Mouse (Mus musculus) spleen, postnatal 10 days (tissue): Measurements from ENCODE around the gene Stt3a.

Source experiments
- DNase-seq, 2 experiments: peaks; one replicate each; pipeline ENCODE4 v3.0.0; 2021 to 2022; ENCODE audit warnings: low spot score in 2 of 2

Stt3a gene

DNA sequence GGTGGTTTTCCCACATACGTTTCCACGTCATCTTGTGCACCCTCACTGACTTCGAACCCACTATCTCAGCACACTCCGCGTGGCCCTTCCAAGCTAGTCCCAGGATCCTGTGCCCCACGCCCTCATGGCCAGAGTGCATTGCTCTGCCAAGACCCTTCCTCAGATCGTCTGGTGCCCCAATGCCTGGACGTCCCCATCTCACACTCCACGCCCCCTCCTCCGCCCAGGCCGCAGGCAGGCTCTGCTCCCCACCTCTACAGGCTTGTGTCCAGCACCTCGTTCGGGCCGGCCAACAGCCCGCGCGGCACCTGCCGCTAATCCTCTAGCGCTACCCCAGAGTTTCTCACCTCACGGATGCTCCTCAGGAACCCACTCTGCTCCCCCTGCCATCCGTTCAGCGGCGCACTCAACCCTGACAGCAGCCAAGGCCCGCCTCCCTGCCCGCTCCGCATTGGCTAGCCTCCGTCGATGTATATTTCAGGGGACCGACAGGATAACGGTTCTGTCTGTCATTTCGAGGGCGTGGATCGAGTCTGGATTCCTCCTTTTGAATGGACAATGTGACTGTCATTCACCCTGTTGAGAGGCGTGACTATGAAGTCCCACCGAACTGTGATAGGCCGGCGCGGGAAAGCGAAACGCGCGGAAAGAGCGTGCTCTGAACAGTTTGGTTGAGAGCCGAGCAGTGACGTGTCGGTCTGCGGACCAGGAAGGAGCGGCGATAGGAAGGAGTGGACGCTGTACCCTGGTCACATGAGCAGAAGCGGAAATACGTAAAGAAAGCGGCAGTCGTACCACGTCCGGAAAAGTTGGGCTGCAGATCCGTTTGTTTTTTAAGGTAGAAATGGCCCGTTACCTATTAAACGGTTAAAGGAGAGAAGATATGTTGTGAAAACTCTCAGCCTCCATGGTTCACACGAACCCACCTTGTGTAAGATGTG, at the start of gene Stt3a:
Stt3a (minus strand) TSS at position 477 of the 941 bp plus-strand sequence.
- DNase-seq, result peak; percentile 89 to 98

DNA sequence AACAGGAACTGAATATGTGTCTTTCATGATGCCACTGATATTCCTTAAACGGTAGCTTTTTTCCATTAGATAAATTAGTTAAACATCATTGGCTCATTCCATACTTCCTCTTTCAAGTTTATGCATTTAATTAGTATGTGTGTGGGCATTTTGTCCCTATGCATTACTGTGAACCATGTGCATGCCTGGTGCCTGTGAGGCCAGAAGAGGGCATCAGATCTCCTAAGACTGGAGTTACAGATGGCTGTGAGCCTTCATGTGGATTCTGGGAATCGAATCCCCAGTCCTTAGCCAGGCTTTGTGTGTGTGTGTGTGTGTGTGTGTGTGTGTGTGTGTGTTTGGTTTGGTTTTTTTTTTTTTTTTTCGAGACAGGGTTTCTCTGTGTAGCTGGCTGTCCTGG, 47.0 kb upstream of the Stt3a start:
- no peak for DNase-seq

DNA sequence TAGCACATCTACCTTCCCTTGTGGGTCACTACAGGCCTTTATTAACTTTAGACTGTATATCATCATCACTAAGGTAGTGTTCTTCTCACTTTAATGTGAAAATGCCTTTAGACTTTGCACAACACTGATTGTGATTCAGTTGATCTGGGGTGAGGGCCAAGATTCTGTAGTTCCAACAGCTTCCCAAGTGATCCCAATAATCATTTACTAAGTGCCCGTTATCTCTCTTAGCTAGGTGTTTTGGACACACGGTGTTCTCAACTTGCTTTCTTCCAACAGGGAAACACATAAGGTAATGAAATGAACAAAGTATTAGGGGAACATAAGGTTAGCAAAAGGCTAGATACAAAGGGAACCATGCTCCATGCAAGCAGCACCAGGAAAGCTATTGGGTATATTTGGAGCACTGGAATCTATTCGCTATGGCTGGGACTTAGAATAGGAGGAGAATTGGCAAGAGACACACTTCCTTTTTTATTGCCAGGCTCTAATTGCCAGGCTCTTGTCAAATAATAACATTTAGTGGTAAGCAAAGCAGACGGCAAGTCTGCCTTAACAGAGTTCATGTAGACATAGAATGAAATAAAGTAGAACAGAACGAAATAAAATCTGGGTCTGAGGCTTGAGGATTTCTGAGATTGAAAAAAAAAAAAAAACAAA, 40.8 kb upstream of the Stt3a start:
- no peak for DNase-seq

DNA sequence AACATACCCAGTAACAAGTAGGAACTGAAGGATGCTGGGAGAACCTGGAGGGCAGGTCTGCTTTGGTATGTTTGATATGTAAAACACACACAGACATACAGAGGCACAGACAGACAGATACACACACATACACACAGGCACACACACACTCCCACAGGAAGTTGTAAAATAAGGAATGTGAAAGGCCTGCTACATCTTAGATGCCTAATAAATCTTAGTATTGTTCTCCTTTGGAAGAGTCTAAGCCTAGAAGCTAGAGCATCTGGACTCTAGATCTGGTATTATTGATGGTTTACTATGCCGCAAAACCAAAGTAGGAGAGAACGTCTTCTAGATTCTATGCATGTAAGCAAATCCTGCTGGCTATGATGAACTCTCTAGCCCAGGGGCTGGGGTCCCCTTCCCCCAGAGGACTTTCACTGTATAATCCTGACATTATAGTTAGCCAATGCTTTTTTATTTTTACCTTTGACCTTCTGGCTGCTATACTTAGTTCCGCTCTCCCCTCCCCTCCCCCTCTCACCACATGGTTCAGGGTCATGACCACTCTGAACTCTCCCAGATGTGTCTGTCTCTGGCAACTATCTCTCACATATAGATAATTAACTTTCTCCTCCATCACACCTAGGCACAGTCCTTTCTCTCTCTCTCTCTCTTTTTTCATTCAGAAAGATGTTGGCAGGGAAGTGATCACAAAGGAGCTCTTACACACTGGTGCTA, 37.9 kb upstream of the Stt3a start:
- DNase-seq, result no peak

DNA sequence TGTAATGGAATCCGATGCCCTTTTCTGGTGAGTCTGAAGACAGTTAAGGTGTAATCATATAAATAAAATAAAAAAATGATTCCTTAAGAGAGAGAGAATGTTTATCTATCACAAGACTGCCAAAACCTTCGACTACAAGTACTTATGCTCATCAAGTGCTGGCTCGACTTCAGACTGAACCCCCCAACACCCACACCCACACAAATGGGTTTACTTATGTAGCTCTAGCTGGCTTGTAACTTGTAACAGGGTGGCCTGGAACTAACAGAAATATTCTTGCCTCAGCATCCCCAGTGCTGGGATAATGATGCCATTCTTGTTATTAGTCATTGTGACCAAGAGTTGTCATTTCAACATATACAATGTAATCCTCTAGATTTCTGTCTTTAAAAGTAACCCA, 36.4 kb upstream of the Stt3a start:
- DNase-seq, result no peak

DNA sequence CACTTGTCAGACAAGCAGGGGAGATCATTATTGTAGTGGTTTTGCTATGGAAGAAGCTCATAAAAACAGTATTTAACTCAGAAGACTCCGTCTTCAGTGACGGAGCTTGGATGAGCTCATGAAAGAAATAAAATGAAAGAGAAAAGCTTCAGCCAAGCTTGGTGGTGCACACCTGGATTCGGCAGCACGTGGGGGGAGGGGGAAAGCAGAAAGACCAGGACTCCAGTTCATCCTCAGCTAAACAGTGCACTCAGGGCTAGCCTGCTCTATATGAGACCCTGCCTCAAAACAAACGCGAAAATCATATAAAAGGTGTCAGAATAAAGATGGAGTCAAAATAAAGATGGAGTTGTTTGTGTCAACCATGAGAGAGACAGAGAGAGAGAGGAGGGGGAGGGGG, 35.9 kb upstream of the Stt3a start:
- DNase-seq, result no peak

DNA sequence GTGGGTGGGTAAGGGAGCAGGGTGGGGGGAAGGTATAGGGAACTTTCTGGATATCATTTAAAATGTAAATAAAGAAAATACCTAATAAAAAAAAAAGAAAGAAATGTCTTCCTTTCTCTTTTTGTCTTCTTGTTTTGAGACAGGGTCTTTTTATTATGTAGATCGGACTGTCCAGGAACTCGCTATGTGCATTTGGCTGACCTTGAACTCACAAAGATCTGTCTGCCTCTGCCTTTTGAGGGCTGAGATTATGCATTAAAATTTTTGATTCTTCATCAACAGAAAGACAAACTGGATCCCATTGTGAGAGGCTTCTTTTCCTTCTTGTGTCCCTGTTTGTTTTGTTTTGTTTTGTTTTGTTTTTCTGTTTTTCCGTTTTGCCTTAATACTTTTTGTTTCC, 35.5 kb upstream of the Stt3a start:
- no peak for DNase-seq

DNA sequence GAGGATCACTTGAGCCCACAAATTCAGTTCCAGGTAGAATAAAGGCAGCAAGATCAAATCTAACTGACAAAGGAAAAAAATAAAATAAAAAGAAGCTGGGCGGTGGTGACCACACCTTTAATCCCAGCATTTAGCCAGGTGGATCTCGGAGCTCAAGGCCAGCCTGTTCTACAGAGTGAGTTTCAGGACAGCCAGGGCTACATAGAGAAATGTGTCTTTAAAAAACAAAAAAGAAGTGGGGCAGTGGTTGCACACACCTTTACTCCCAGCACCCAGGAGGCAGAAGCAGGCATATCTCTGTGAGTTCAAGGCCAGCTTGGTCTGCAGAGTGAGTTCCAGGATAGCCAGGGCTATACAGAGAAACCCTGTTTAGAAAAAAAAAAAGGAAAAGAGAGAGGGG, 34.5 kb upstream of the Stt3a start:
- DNase-seq, result no peak

DNA sequence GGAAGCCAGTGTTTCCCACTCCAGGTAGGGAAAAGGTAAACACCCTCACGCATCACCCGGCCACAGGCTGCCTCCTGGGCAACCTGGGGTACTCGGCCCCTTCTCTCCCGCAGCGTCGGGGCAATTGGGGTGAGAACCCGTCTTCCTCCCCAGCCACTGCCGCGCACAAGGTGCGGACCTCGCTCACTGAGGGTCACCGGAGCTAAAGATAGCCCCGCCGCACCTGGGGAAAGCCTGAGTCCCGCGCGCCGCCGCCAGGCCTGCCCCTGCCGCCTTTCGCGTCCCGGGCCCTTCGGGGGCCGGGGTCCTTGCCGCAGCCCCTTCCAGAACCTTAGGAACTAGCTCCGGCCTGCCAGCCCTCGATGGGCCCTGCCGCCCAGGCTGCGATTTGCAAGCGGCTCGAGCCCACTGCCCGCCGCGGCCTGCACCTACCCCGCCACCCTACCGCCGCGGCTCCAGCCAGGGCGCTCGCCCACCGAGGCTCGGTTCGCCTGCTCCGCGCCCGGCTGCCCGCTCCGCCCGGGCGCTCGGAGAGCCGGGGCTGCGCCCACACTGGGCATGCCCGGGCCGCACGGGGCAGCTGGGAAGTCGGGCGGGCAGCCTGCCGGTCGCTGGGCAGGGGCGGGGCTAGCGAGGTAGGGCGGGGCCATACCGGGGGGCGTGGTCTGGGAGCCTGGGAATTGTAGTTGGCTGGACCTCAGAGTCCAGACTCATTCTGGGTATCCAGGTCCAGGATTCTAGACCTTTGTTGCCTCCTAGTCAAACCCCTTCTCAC, 29.5 kb upstream of the Stt3a start, which contains the start of gene Ei24:
Ei24 (minus strand) TSS at position 613 of the 775 bp plus-strand sequence.
- DNase-seq, result peak; percentile 91

DNA sequence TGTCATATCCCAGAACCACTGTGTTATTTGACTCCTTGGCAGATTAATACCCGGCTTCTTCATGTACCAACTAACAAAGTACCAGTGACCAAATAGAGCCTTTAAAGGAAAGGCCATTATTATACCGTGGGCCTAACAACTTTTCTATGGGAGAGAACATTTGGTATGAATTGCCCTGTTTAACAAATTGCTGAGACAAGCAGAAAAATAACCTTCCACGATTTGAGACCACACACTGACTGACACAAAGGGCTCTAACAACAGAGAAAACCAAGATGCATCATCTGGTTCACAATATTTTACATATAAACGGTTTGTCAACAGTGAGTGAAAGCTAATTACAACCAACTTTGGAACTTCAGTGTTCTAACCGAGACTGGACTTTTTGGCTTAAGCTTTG, 28.7 kb upstream of the Stt3a start:
- DNase-seq, result no peak

DNA sequence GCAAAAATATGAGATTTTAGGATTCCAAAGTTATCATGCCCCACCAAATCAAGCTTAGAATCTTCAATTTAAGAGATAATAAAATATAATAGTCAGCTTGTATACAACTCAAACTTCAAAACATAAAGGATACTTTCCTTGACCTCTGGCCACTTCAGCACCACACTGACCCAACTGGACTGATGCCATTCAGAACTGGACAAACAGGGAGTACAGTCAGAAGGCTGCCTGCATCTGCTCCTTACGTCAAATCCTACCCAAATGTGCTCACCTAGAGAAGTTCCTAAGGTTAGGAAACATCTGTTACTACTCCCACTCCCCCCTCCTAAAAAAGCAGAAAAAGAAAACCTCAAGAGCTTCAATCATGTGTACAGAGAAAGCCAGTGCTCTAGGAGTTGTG, 28.1 kb upstream of the Stt3a start:
- DNase-seq, result no peak

DNA sequence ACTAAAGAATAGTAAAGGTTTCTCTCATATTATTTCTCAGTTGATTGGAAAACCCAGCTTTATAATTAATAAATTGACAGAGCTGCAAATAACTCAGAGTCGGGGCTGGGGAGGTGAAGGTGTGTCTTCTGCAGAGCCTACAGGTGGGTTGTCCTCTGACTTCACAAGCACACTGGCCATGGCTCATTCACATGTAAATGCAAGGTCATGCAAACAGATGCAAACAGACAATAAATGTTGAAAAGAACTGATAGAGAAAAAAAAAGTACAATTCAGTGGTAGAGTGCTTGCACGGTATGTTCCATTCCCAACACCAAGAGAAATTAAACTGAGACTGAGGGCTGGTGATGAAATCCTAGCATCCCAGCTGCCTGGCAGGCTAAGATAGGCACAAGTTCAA, 27.0 kb upstream of the Stt3a start:
- DNase-seq, result no peak

DNA sequence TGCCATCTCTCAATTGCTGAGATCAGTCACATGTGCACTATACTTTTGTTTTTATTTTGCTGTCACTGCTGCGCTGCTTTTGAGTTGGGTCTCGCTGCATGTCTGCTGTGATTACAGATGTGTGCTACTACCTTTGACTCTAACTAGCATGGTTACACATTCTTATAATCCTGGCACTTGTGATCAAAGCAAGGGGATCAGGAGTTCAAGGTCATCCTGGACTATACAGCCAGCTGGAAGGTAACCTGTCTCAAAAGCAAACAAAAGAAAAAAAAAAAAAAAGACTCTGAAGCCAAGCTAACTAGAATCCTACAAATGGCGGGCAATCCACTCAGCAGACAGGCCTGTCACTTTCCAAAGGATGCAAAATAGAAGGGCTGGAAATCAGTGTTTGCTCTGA, 24.7 kb upstream of the Stt3a start:
- DNase-seq, result no peak

DNA sequence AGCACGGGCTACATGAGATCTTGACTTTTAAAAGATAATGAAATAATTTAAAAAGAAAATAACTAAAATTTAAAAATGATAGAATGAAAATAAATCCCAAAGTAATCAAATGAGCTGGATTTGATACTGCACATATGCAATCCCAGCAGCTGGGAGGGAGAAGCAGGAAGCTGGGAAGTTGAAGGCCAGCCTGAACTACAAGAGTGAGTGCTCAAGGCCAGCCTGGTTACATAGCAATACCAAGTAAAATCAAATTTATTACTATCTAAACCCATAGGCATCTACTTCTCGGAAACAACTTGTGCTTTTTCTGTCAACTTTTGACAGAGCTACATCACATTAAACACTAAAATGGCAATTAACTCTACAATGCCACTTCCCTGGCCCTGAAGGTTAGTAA, 16.4 kb upstream of the Stt3a start:
- no peak for DNase-seq

DNA sequence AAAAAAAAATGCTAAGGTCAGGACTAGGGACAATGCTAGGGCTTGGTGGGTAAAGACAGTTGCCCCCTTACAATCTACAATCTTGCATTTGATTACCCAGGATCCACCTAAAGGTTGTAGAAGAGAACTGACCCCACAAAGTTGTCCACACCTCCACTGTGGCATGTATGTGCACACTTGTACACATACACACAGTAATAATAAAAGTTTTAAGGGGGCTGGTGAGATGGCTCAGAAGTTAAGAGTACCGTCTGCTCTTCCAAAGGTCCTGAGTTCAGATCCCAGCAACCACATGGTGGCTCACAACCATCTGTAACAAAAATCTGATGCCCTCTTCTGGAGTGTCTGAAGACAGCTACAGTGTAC, 1.6 kb upstream of the Stt3a start:
- DNase-seq, result no peak

DNA sequence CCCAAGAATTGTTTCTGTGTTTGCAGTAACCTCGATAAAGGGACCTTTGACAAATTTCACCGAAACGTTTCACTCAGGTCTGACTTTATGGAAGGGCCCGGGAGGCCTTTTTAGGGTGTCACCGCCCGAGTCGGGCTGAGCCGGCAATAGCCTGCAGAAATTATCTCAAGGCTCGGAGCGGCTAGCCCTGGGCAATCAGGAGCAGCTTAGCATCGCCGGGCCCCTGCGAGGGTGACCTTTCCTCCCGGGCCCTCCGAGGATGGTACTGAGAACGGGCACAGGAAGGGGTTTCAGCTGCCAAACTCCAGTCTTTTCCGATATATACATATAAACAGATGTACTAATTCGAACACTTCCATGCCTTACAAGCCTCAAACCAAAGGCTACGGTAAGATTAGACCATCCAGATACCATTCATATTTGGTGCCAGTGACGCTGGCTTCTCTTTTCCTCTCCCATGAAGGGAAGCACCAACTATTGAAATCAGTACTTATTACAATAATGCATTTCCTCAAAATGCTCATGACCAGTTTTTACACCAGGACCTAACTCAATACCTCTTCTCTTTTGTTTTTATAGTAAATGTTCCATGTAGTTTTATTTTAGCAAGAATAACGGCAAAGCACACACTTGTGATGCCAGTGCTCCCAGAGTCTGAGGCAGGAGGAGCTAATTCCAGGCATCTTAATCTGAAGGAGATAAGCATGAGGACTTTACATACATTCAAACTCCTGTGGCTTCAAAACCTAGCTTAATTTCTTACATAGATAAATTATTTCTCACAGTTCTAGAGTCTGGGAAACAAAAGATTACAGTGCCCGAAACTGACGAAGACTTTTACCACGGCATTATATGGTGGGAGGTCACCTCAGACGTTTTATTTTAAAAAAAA, 923 bp upstream of the Stt3a start:
- DNase-seq, result peak; percentile 68 to 70

DNA sequence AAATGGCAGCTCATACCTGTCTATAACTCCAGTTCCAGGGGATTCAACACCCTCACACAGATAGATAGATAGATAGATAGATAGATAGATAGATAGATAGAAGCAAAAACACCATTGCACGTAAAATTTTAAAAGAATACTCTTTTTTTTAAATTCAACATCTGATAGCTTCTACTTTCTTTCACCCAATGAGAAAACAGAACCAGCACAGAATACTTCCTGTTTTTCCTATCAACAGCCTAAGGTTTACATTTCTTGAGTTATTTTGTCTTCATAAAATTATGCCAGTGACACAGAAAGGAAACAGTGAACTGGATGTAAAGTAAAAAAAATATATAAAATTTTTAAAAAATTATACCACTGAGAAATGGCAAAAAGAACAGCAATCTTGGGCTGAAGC, 3.1 kb downstream of the Stt3a start:
- no peak for DNase-seq

DNA sequence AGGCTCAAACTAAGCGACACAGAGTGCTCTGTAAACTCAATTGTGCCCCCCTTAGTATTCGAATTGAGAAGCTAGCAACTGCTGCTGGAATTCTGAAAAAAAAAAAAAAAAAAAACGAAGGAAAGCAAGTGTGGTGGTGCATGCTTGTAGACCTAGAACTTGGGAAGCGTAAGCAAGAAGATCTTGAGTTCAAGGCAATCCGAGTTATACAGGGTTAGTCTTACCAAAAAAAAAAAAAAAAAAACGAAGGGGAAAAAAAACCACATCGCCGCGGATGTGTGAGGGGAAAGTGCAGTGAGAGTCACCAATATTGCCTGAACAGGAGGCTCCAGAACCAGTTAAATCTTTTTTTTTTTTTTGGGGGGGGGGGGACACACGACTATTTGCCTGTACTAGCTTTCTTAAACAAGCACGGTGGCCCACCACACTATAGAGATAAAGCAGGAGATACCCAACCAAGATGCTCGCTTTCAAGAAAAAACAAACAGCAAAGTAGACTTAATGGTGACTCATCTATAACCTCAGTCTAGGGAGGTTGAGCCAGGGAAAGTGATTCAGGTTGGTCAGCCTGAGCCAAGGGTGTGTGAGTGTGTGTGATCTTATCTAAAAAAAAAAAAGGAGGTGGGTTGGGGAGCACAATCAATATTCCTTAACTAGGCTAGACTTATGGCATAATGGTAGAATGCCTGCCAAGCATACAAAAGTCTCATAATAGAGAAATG, 40.3 kb downstream of the Stt3a start, which contains the start of gene Chek1:
Chek1 (minus strand) TSS at position 32 of the 722 bp plus-strand sequence.
- no peak for DNase-seq

DNA sequence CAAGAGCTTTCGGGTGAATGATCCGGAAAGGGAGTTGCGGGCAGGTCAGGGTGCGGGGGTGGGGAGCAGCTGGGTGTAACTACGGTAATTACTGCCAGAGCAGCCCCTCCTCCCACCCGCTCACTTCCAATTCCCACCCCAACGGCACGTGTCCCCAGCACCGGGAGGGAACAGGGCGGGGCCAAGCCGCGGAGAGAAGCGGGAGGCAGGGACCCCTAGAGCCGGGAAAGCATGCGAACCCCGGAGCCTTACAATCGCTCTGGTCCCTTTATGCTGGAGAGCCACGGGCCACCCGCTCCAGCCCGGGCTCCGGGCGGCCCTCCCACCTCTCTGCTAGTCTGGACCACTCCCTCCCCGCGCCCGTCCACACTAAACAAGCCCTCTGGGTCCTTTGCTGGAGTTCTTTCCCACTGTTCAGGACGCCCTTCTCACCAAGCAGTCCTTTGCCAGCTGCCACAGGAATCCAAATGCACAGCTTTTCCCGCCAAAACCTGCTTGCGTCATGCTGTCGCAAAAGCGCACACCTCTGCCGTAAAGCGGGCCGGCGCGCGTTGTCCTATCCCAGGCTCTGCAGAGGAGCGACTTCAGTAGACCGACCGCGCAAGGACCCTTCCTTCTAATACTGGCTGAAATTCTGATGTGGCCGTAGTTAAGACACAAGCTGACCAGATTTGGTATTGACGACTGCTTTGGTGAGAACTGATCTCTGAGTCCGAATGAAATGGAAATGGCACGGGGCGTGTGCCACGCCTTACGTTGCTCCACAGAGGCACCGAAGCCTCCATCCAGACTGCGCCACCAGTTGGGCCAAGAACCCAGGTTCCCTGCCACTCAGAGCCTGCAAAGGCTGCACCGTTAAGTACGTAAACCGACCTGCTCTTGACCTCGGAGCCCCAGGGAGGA, 41.1 kb downstream of the Stt3a start:
- DNase-seq, result peak; percentile 90
